Mouse (Mus musculus) small intestine, adult 2 months (tissue): ENCODE measurements around the gene Rnase11.

Experiments
- CTCF ChIP-seq: fragments of 200-500 bp; IDR thresholded peaks from 2 replicates; pipeline ENCODE4 v1.5.1; 2012; ENCODE audit warnings: low read depth, mild to moderate bottlenecking, control low read depth, inconsistent platforms, low read length, moderate library complexity, mixed read lengths; ENCODE audit not compliant: insufficient replicate concordance, insufficient read length; ENCODE audit errors: extremely low read depth
- POLR2A ChIP-seq: fragments of 200-500 bp; IDR thresholded peaks from 2 replicates; pipeline ENCODE4 v1.6.1; 2012; ENCODE audit warnings: low read depth, mild to moderate bottlenecking, control low read depth, inconsistent platforms, low read length, moderate library complexity

DNA sequence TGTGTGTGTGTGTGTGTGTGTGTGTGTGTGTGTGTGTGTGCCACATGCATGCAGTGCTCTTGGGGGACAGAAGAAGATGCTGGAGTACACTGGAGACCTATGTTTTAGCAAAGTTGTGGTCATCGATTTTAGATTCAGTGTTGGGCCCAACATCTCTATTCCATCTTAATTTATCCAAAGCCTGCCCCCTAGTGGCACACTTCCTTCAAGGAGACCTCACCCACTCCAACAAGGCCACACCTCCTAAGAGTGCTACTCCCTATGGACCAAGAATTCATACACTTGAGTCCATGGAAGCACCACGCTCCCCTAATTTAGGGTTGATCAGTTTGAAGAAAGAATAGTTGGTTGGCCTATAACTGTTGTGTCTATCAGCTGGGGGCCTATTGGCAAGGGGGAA is 19.7 kb upstream of the Rnase11 start:
- TF ChIP-seq POLR2A (no peak), CTCF (peak; percentile 36; the same call in 1 of the 2 replicates)
